Mouse (Mus musculus): ENCODE measurements at regions not wholly inside any gene's neighbourhood (a gene's known extent, or its start where the extent isn't known, plus 50 kb on each side); places are given as distances from the start of the nearest gene placed in this dataset.
"Not testable (repeated sequence)": the region's sequence is repeated elsewhere in the genome, so short reads cannot be mapped to it uniquely, and the experiment has no call there.

DNA sequence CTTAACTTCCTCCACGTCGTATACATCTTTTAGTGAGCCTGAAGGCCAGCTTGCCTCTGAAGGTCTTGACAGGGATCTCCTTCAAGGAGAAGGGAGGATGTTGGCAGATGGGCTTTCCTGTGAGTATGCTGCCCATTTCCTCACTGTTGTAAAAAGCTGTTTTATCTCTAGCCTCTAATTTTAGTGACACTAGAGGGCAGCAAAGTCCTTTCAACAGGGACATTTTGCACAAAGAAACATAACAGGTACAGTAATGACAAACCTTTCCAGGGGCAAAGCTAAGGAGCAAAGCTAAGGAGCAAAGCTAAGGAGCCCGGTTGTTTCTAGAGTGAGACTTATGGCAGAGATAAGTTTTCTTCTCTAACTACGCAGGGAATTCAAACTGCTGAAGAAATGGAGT lies 59.0 kb upstream of the Kbtbd8 start:
- intact Hi-C loops (cut with DNase I): loop anchor here (10.0 kb wide), 1 partner anchor 1947 kb away; no protein-coding TSS in a partner anchor
- DNase-seq: peak; percentile 17 to 43

- intact Hi-C loops (cut with DNase I): loop anchor here (10.0 kb wide), 1 partner anchor 1949 kb away; no protein-coding TSS in a partner anchor
- DNase-seq: no peak
These were observed 60.8 kb upstream of the Kbtbd8 start for GRCm38 (mm10) chr6:95056222-95056621.

- intact Hi-C loops (cut with DNase I): loop anchor here (10.0 kb wide), 1 partner anchor 1951 kb away; no protein-coding TSS in a partner anchor
- no peak for DNase-seq
These were observed 63.2 kb upstream of the Kbtbd8 start for GRCm38 (mm10) chr6:95053717-95054382.

DNA sequence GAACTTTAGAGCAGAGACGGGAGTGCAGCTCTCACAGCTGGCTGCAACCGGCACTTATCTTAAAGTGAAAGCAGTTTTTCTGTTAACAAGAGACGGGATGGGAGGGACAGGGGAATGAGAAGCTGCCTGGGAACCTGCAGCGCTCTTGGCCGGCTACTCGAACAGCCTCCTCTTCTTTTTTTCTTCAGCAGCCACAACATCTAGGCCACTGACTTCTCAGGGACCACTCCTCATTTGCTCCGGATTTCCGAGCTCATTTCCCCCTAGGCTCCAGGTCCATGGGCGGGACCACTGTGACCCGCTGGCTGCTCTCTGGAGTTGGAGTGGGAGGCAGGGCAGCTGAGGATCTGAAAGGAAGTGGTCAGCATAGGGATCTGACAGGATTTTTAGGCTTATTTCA lies 75.7 kb upstream of the Kbtbd8 start:
- intact Hi-C loops (cut with DNase I): not testable (repeated sequence)
- DNase-seq: peak; percentile 27 to 40

DNA sequence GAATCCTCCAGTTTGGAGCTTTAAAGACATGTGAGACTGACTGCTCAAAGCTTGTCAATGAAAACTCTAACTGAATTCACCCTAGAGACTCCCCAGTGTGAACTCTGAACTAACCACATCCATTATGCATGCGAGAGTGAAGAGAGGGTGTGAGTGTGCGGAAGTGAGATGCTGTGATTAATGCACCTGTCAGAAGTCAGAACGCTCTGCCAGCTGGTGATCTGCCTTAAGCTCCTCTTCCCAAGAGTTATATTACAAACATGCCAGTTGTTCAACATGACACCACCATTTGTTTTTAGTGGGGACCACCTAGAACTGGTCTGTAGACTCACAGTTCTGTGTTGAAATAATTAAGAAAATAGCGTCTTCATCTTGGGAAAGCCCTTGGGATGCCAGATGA lies 92.8 kb upstream of the Kbtbd8 start:
- intact Hi-C loops (cut with DNase I): no loop called here
- no peak for DNase-seq

DNA sequence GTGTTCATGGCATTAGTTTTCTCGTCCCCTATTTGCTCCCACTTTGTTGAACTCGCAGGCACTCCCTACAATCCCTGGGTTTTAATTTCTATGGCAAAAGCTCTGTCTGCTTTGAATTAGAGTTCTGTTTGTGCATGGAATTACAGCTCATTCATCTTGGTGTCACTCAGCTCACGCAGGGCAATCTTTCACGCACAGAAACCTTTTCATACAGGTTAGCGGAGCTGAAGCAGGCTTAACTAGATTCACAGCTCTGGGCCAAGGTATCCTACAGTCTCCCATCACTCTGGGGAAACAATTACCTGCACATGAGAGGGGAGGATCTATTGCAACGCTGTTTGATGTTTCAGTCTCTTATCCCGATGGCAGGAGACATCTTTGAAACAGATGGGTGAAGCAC lies 95.3 kb upstream of the Kbtbd8 start:
- DNase-seq: no peak
- intact Hi-C loops (cut with DNase I): no loop called here

DNA sequence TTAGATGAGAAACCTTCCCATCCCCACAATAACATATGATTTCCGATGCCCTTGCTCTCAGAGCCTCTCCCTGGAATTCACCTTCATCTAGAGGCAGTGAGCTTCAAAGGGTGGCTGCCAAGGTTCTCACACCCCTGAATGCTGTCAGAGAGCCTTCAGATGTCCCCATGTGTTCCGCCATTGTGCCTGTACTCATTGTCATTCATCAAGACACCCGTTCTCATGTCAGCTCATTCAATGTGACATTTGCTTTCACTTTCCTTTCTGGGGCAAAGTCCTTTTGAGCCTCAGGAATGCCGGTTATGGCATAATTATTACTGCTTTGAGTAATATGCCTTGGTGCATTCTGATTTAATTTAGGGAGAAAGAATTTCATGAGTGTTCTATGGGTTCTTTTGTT lies 99.1 kb upstream of the Kbtbd8 start:
- intact Hi-C loops (cut with DNase I): no loop called here
- no peak for DNase-seq

GRCm38 (mm10) chr6:95017484-95017883 lies 99.6 kb upstream of the Kbtbd8 start:
- intact Hi-C loops (cut with DNase I): no loop called here
- no peak for DNase-seq

GRCm38 (mm10) chr6:95013096-95013495 lies 103.9 kb upstream of the Kbtbd8 start:
- intact Hi-C loops (cut with DNase I): no loop called here
- DNase-seq: no peak

GRCm38 (mm10) chr6:95006485-95006884 lies 110.6 kb upstream of the Kbtbd8 start:
- DNase-seq: no peak
- intact Hi-C loops (cut with DNase I): no loop called here

GRCm38 (mm10) chr6:95003716-95004115 lies 113.3 kb upstream of the Kbtbd8 start:
- intact Hi-C loops (cut with DNase I): no loop called here
- DNase-seq: no peak

- intact Hi-C loops (cut with DNase I): no loop called here
- no peak for DNase-seq
These were observed 117.5 kb upstream of the Kbtbd8 start for GRCm38 (mm10) chr6:94999562-94999961.

GRCm38 (mm10) chr6:94999002-94999401 lies 118.0 kb upstream of the Kbtbd8 start:
- intact Hi-C loops (cut with DNase I): no loop called here
- no peak for DNase-seq

DNA sequence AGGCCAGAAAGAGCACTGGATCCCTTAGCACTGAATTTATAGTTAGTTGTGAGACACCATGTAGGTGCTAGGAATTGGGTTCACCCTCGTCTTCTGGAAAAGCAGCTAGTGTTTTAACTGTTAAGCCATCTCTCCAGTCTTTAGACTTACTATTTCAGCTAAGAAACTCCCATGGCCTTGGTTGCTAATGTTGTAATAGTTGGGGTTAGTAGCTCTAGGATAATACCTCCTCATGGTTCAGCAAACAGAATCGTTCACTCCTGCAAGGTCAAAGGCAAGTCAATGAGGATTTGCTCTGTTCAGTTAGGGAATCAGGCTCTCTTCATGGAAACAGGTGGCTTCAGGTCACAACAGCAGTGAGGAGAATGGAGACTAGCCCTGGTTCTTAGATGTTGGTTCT lies 118.7 kb upstream of the Kbtbd8 start:
- intact Hi-C loops (cut with DNase I): no loop called here
- DNase-seq: no peak

- intact Hi-C loops (cut with DNase I): no loop called here
- DNase-seq: no peak
These were observed 122.7 kb upstream of the Kbtbd8 start for GRCm38 (mm10) chr6:94994376-94994775.

GRCm38 (mm10) chr6:94987427-94987826 lies 129.6 kb upstream of the Kbtbd8 start:
- intact Hi-C loops (cut with DNase I): loop anchor here (2.0 to 5.0 kb wide), 3 partner anchors 443 to 905 kb away; no protein-coding TSS in a partner anchor
- DNase-seq: no peak

DNA sequence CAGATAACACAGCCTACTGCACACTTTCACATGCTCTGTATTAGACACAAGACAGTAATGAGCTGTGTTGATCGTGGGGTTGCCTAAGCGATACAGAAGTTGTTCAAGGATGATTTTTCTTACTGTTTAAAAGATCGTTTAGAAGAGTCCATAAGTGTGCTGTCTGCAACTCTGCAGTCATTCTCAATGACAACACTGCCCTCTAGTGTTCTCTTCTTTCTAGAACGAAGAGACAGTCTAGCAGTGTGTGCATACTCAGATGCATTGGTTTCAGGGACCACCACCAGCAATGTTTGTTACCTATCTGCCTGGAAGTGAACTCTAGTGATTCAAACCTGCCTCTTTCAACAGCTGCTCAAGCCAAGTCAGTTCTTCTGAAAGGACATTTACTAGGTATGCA lies 130.7 kb upstream of the Kbtbd8 start:
- DNase-seq: peak; percentile 43 to 68
- intact Hi-C loops (cut with DNase I): loop anchor here (2.0 to 5.0 kb wide), 3 partner anchors 442 to 904 kb away; no protein-coding TSS in a partner anchor

GRCm38 (mm10) chr6:94984411-94984895 lies 132.6 kb upstream of the Kbtbd8 start:
- DNase-seq: no peak
- intact Hi-C loops (cut with DNase I): no loop called here

DNA sequence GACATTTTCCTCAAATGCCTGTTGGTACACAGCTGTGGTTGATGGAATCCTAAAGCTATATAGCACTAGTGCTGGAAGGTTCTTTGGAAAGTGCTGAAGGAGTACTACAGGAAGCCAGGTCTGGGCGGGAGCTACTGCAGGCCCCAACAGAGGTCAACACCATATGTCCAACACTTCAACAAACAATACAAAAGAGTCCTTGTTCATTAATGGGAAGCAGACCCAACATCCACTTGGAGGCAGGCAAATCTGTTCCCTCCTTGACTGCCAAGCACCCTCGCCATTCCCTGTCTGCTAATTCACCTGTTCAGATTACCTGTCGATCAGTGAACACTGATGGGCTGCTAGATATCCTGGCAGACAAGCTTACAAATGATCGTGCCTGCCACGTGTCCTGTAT lies 148.4 kb upstream of the Kbtbd8 start:
- intact Hi-C loops (cut with DNase I): loop anchor here (1.0 kb wide), 1 partner anchor 427 kb away; no protein-coding TSS in a partner anchor

DNA sequence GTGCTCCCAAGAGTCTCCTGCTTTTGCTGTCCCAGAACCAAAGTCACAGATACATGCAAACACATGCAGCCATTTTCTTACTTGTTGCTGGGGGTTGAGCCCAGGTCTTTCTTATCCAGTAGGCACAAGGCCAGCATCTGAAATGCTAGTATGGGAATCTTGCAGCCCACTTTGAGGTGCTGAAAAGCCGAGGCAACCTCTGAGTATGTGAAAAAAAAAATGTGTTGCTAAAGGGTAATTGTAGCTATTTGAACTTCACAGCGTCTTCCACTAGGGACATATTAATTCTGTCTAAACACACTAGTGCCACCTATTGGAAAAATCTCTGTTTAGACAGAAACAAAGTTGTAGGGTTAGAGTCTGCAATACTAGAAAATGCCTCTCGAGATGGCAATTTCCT lies 150.1 kb upstream of the Kbtbd8 start:
- intact Hi-C loops (cut with DNase I): loop anchor here (1.0 to 2.0 kb wide), 2 partner anchors 264 to 344 kb away; no protein-coding TSS in a partner anchor
- peak; percentile 39 to 46 for DNase-seq

More for the DNA sequence above, 148.4 kb upstream of the Kbtbd8 start:
- no peak for DNase-seq

- intact Hi-C loops (cut with DNase I): no loop called here
- DNase-seq: no peak
These were observed 153.8 kb upstream of the Kbtbd8 start for GRCm38 (mm10) chr6:94963204-94963603.

DNA sequence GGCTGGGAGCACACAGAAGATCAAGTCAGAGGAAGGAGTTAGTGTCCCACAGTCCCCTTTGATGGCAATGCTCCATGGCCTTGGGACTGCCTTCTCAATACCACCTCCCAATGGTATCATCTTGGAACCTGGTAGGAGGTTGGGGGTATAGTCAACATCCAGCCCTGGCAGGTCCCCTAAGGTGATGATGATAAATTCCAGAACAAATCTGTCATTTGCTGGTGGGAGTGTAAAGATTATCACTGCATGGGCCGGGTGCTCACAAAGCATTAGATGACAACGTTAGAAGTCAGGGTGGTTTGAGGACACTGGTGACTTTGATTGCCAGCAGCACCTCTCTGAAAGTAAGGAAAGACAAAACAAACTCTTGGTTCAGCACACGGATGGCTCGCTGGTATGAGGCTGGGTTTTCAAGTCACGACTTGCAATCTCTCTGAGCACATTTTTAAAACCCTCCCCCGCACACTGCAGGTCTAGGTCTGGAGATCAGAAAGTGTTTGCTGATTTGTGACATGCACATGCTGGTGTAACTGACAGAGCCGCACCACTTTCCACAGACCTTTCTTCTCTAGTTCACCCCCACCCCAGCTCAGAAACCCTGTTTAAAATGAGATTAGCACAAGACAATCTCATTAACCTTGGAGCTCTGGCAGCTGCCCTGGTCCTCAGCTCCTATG lies 154.5 kb upstream of the Kbtbd8 start:
- intact Hi-C loops (cut with DNase I): no loop called here

More for the DNA sequence above, 154.5 kb upstream of the Kbtbd8 start:
- peak in 1 of 2 experiments; percentile 7 for DNase-seq

All from heart, postnatal 10 days (tissue).